Mouse (Mus musculus): ENCODE data around the gene Tns3.

Tns3 gene

DNA sequence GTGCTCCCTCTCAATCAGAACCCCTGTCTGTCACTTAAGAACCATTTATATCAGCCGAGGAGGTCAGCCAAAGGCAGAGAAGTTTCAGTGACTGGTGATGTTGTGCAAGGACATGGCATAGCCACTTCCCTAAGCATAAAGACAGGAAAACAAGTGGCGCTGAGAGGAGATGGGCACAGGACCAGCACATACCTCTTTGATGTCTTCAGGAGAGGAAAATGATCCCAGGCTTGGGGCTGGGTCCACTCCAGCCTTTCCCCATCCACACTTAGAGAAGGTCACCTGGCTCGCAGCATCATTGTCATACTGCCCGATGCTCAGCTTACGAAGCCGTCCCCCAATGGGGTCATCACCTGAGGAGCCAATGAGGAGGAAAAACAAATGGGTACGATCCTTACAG lies 185.0 kb downstream of the Tns3 start:
- no peak for DNase-seq (ENCODE audit: low spot score in 2 of 2)

DNA sequence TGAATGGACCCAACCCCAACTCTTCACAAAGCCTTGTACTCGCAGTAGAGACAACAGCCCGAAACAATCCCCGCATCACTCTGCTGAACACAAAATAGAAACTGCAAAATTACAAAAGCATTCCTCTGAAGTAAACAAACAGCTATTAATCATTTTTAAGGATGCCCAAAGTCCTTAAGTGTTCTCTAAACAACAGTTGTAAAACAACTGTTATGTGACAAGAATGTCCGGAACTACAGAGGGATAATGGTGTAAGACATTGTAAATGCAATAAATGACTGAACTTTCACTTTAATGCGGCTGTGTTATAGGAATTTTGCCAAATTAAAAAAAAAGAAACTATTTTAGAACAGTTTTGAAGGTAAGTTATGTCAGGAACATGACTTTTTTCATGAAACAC lies 190.7 kb downstream of the Tns3 start:
- no peak for DNase-seq (ENCODE audit: low spot score in 2 of 2)

DNA sequence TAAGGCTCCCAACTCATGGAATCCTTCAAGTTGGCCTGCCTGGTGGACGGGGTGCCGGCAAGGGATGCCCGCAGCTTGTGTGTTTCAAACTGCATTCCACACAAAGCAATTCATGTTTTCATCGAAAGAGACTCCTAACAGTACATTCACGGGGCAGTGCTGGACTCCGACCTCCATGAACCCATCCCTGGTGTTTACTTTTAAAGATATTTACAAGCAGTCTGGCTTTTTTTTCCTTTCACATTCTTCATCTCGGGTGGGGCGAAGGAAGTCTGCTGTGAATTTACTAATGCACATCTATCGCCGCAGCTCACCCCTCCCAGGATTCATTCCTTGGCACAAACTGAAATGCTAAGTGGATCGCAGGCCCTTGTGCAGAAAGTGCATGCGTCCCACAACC lies 191.9 kb downstream of the Tns3 start:
- DNase-seq (ENCODE audit: low spot score in 2 of 2), result no peak

DNA sequence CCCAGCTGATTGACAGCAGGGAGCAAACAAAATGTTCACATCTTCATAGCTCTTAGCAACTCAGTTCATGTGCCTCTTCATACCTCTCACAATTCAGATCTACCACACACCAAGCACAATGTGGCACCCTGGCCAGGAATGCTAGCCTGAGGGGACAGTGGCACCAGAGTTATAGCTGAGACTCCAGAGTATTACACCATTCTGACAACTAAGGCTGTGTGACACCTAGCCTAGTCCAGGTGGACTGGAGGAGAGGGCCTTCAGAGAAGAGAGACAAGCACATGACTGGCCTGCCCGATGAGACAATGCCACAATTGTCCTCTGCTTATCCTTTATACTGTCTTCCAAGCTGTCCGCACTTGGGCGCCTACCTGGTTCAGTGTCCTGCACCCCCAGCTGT lies 192.8 kb downstream of the Tns3 start:
- DNase-seq (ENCODE audit: low spot score in 2 of 2), result no peak

DNA sequence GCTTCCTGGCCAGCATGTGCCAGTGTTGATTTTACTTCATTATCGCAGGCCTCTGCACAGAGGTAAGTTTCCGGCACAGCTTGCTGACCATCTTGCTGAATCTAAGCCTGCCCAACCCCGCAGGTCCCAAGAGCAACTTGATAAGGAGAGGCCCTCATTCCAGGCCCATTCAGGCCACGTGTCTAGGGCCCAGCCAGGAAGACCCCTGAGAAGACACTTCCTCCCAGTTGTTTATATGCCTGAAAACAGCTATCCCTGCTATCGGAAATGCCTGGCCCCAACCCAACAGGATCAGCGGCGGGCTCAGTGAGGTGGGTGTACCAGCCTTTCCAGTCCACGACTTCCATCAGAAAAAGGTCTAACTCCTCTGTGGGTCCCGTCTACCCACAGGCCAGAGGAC lies 194.8 kb downstream of the Tns3 start:
- DNase-seq (ENCODE audit: low spot score in 2 of 2), result no peak

DNA sequence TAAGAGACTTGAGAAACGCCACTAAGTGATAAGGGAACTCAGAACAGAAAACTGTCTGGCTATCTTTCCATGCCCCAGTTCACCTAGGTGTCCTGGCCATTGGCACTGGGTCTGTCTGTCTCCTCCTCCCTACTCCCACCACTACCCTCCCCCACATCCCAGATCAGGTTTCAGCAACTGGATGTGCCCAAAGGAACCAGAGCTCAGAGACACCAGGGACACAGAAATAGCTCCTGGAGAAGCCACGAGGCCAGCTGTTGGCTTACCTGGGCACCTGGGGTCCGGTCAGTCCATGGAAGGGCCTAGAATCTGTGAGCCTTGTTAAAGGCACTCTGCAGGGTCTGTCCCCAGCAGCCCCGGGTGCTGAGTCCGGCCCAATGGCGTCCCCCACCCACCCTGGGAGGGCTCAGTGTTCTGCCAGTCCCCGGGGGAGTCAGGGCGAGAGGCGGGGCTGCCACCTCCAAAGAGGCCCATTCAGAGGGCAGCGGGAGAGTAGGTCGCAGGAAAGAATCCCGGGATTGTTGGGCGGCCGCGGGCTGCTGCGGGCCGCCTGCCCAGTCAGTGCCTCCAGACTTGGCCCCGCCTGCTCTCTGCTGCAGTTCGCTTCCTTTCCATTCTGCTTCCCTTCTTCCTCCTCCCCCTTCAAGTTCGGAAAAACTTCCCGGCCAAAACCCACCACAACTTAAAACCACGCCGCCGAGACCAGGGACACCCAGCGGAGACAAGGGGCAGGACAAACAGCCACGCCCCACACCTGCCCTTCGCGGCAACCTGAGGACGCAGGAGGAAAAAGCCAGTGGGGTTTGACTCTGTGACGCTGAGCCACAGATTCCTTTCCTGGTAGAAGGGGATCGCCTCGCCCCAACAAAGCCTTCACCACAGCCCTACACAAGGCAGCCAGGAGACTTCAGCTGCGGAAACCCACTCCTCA lies 195.9 kb downstream of the Tns3 start:
- no peak for DNase-seq (ENCODE audit: low spot score in 2 of 2)

DNA sequence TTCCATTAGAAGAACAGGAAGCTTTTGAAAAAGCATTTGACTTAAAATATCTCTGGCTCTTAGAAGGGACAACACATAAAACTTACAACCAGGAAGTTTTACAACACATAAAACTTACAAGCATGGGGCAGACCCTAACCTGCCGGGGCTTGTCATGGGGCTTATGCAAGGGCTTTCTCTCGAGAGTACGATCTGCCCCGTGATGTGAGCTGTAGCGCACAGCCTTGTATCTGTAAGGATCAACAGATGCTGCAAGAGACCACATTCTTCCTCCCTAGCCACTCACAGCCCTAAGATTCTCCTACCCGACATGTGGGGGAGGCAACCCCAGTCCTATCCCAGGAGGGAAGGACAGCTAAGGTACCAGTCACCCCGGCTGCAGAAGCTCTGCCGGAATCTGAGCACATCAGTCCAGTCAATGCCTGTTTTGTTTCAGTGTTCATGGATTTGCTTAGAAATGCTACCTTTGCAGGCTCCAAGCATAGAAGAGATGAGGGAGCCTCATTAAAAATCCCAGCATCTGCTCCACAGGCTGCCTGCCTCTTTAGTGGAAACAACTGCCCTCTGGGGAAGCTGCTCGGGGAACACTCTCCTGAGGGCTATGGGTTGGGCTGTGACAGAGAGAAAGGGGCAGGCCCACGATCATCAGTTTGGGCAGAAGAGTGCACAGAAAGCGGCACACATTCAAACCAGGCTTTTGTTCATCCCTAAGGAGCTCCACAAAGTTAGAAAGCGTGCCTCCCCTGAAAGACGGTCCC lies 196.8 kb downstream of the Tns3 start:
- no peak for DNase-seq (ENCODE audit: low spot score in 2 of 2)

DNA sequence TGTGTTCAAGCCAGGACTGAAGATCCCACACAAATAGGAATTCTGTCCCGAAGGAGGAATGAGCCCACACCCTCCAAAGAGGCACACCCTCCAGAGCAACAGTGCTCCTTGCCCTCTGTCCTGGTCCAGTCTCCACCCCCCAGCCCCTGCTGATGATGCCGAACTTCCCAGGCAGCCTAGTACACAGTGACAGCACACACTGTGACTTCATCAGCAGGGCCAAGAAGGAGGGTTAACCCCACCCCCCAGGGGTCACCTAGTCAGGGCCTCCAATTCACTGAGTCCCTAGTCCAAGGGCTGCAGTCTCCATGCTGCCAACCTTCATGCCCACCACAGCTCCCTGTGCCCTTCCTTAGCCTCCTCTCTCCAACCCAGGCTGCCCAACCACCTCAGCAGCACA lies 200.5 kb downstream of the Tns3 start:
- DNase-seq (ENCODE audit: low spot score in 2 of 2), result no peak

DNA sequence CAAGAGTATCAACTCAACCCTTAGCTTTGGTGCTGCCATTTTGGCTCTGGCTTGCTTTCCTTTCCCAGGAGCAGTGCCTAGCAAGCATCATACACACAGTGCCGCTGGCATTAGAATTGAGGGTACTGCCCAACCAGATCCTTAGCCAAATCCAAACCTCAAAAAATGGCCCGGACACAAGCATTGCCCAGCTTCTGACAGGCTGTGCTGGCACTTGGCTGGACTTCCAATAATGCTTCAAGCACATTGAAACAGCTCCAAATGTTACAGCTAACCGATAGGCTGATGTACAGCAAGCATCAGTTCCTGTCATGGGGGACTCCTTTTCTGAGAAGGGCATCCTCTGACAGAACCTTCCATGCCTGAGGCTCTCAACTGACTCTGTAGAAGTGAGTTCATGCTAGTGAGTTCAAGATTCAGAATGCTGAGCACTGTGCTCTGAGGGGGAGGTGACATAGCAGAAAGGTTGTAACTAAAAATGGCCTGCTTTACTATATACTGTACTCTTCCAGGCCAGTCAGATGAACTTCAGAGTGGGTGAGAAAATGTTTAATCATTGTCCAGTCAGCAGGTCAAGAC lies 201.4 kb downstream of the Tns3 start:
- no peak for DNase-seq (ENCODE audit: low spot score in 2 of 2)

DNA sequence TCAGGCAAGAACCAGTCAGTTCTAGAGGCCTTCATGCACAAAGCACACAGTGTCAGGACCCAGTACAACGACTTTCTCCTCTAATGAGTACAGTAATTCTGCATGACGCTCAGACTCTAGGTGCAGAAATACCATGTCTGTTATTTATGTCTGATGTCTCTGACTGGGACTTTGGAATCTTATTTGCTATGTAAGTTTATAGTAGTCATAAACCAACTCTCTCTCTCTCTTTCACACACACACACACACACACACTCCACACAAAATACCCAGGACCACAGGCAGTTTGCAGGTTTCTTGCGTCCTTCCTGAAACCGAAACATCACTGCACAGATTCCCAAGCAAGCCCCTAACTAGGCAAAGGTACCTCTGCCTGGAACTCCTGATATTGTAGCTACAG lies 203.5 kb downstream of the Tns3 start:
- DNase-seq (ENCODE audit: low spot score in 2 of 2), result no peak

DNA sequence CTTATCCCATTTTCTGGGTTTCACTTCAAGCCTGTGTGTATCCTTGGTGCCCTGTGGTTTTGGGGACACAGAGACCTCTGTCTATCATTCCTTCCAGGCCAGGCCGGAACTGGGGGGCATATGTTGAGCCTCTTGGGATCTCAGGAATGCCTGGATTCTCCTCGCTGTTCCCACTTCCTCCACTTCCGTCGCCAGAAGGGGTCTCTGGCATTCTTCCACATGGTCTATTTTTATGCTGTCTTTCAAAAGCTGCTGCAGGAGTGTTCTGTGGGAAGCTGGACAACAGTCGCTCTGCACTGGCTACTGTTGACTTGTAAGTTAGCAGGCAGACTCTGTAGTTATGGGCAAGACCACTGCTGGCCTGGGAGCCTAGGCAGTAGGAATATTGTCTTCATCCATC lies 206.4 kb downstream of the Tns3 start:
- DNase-seq (ENCODE audit: low spot score in 2 of 2), result no peak

DNA sequence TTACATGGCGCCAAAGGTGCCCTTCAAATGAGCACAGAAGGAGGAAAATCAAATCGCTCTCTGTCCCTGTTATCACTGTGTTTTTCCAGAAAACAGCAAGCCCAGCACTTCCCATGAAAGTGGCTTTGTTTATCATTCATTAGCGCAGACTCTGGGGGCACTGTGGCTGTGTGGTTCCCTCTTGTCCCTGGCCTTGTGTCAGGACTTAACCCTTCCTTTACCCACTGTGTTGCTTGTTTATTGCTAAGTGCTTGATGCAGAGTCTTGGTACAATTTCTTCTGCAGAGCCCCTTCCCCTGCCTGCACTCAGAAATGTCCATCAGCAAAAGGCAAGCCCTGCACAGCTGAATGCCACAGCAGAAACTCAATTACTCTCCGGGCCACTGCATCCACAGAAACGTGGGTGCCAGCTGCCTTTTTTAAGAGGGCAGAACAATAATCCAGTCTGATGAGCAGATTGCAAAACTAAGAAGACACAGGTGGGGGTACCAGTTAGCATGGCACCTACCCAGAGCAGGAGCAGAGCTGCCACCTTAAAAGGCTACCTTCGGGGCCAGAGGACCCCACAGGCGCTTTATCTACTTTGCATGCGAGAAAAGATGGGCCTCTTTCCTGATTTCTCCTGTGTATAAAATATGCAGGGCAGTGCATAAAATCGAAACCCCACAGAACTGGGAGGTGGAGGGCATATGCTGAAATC lies 207.6 kb downstream of the Tns3 start:
- DNase-seq (ENCODE audit: low spot score in 2 of 2), result no peak

DNA sequence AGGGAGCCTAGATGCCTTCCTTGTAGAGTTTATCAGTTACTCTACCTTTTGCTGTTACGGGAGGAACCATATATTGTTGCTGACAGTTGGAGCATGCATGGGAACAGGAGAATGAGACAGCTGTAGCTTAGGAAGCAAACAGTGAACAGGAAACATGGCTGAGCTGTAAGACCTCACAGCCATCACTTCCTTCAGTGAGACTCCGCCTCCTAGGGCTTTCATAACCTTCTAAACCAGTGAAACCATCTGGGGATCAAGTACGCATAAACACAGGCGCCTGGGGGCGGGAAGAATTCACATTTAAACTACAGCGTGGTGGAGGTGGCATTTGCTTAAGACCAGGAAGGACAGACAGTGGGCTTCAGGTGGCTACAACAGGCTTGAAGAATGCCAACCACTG lies 208.7 kb downstream of the Tns3 start:
- no peak for DNase-seq (ENCODE audit: low spot score in 2 of 2)

DNA sequence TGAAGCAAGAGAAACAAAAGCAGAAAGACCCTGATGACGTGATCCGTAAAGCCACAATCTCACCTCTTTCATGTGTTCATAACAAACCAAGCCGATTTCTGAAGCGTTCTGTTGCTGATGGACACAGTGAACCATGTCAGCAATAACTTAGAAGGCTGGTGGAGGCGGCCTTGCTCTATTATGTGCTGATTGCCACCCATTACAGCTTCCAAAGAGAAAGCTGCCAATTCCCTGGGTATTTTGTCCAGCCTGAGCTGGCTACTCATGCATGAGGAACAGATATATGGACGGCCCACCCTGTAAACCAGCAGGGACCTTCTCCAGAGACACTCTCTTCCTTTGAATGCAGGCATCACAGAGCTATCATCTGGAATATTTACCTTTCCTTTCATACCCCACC lies 211.1 kb downstream of the Tns3 start:
- no peak for DNase-seq (ENCODE audit: low spot score in 2 of 2)

DNA sequence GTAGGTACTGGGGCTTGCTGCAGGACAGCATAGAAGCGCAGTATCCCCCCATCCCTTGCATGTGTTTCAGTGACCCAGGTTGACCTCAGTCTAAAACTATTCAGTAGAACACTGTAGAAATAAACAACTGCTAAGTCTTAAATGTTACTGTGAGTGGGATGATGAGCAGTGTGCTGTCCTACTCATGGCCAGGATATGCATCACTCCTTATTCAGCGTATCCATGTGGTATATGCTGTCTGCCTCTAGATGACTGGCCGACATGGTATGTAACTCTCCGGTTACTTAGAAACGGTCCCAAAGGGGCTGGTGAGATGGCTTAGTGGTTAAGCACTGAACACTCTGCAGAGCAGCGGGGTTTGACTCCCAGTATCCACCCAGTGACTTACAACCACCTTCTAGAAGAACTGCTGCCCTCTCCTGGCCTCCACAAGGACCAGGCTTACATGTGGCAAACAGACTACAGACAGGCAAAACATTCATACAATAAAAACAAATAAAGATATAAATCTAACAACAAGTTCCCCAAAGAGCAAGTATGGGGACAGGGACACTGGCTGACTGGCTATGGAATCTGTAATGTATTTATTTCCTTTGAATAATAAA lies 212.6 kb downstream of the Tns3 start:
- DNase-seq (ENCODE audit: low spot score in 2 of 2), result no peak

DNA sequence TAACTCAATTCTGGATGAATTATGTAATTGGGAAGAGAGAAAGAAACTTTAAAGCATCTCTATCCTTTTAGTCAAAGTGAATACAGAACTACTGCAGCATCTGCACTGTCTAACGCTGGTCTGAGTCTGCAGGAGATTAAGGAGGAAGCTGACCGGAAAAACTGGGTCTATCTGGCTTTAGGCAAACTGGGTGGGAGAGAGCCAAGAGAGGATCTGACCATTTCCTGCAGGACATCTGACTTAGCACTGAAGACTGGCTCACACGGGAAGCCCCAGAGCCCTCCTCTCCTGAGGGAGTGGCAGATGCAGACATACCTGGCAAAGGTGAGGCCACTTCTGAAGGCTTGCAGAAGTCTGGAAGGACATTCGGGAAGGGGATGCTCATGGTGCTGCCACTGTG lies 213.8 kb downstream of the Tns3 start:
- DNase-seq (ENCODE audit: low spot score in 2 of 2), result no peak

DNA sequence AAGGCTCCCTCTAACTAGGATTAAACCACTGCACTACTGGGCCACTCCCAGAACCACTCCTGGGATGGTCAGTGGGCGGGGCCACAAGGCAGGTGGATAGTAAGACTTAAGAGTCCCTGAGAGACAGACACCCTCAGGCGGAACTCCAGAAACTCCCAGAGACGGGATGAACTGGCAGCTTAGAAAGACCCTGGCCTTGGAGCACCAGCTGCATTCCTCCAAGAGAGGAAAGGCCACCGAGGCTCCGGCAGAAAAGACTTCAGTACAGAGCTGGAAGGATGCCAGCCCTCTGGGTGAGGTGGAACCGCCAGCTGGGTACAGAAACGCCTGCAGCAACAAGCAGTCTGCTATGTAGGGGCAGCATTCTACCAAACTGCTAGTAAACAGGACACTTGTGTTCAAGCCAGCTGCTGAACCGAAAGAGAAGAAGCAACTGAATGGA lies 218.4 kb downstream of the Tns3 start:
- DNase-seq (ENCODE audit: low spot score in 2 of 2), result no peak

DNA sequence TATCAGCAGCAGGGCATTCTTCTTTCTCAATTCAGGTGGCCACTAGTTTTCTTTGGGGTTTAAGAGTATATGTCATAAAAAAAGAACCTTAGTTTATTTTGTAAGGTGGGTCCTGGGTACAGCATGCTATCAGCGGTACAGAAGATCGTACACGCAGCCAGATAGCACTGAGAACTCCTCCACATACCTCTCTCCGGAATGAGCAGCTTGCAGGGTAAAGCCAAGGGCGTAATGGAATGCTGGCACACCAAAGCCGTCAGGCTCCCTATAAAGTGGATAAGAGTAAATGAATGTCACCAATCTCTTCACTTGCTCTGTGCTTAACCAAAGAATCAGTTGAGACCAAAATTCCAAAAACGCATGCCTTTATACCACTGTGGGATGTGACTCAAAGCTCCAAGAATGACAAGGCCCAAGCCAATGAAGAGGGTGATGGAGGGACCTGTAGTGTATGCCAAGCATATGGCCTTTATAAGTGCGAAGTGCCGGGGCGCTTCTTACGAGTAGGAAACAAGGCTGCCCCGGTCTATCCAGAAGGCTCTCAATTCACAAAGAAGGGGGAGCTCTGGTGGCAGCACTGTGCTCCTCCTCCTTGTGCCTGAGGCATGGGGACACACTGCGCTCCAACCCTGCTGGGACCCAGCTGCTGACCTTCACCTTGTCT lies 219.4 kb downstream of the Tns3 start:
- no peak for DNase-seq (ENCODE audit: low spot score in 2 of 2)

DNA sequence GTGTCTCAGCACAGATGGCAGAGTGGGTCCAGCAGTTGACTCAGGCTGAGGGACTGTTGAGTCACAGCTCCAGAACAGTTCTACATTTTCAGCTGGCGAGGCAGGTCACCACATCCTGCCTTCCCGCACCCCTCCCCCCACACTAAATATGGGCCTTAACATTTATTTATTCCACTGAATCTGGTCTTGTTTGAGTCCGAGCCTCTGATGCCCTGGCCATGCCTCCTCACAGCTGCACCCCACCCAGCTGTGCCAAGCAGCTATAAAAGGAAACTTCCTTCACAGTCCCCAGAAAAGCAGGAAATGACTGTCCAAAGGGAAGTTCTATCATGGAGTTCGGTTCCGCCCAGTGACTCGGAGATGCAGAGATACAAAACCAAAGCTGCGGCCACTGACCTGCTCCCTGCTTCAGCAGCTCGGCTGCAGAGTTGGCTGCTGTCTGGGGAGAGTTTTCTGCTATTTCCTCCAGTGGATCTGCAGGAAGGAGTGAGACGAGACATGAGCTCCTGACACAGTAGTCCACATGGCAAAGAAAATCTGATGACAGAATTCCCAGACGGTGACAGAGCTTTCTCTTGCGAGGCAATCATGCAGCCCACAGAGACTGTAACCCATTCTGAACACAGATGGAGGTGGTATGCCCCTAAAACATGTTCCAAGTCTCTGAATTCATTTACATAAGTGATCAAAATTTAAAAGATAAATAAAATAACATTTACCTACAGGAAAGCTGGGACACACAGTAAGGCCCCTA lies 220.6 kb downstream of the Tns3 start:
- DNase-seq (ENCODE audit: low spot score in 2 of 2), result no peak

DNA sequence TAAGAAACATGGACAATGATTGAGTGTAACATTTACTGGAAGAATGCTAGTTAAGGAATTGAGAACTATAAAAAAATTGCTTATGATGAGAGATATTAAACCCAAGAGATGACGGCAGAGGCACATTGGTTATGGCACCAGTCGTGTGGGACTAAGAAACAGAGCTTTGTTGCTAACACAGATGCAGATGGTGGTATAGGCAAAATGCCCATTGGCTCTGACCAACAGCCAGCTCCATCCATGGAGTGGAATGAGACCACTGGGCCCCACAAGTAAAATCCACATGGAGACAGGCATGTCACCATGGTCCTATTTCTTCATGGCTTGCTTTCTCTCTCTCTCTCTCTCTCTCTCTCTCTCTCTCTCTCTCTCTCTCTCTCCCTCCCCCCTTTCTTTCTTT lies 223.6 kb downstream of the Tns3 start:
- no peak for DNase-seq (ENCODE audit: low spot score in 2 of 2)
